Mouse (Mus musculus): Measurements from ENCODE around the gene Large2. TPM values are rescaled to one million over a fixed set of nuclear protein-coding genes. Genes with fewer than 3 reads are reported as not detected.

Gene Large2
- polyA plus RNA-seq, 1 experiment from 2014 or later: 8.7 TPM

DNA sequence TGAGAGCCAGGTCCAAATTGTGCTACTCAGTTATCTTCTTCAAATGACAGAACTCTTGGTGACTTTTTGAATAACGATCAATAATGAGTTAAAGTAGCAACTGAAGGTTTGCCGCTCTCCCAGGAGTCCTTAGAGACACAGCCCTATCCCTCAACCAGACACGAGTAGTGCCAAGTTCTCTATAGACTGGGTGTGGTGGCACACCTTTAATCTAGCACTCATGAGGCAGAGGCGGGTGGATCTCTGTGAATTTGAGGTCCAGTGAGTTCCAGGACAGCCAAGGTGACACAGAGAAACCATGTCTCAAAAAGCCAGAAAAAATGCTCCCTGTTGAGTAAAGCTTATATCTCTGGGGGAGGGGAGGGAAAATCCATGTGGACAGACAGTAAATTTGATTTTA is 47.1 kb downstream of the Large2 start:
- Histone ChIP-seq H3K4me3 (ENCODE audit: low read depth, low read length) (no peak overlapping the region), H3K9me3 (ENCODE audit: control insufficient read depth, low read length) (no peaks in the 10 kb centered on the region), H3K27me3 (ENCODE audit: control insufficient read depth, insufficient read depth, low read length) (no peaks in the 10 kb centered on the region), H3K4me2 (replicated peaks; ENCODE audit: low read depth) (no peak overlapping the region), H3K27ac (replicated peaks) (no peak overlapping the region), H3K4me1 (replicated peaks; ENCODE audit: control insufficient read depth, insufficient read depth) (no peaks in the 10 kb centered on the region), H3K9ac (ENCODE audit: low read length) (no peak overlapping the region), H3K36me3 (ENCODE audit: control insufficient read depth, insufficient read depth, low read length) (peaks cover 2% of the 10 kb centered on the region)
- ATAC-seq (ENCODE audit: low FRiP score, low TSS enrichment) (no peak), DNase-seq (ENCODE audit: low spot score) (no peak)
- WGBS: 88% methylated on average over 4 of the region's 4 CpGs
- TF ChIP-seq EP300 (optimal IDR thresholded peaks at IDR 0.05) (no peak), CTCF (IDR thresholded peaks at IDR 0.05; ENCODE audit: low read depth) (no peak)

DNA sequence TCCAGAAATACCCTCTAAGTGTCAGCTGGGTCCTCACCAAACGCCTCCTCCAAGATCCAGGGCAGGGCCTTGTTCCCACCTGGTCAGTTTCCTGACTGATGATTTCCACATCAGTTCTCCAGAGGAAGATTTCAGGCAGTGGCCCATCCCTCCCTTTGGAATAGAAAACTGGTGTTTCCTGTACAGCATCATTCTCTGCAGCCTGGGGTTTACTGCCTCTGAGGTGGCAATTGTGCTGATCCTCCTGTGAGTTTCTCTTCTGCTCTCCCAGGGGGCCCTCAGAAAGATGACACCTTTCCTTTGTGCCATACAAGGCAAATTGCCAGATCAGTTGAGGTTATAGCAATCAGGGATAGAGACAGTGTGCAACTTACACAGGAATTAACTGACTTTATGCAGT is 48.4 kb downstream of the Large2 start:
- DNase-seq (ENCODE audit: low spot score) (no peak), ATAC-seq (ENCODE audit: low FRiP score, low TSS enrichment) (no peak)
- Histone ChIP-seq H3K36me3 (ENCODE audit: control insufficient read depth, insufficient read depth, low read length) (peaks cover 6% of the 10 kb centered on the region; the same call in 1 of the 2 replicates), H3K4me1 (replicated peaks; ENCODE audit: control insufficient read depth, insufficient read depth) (no peaks in the 10 kb centered on the region), H3K27me3 (ENCODE audit: control insufficient read depth, insufficient read depth, low read length) (no peaks in the 10 kb centered on the region), H3K4me2 (replicated peaks; ENCODE audit: low read depth) (no peak overlapping the region), H3K9ac (ENCODE audit: low read length) (no peak overlapping the region), H3K9me3 (ENCODE audit: control insufficient read depth, low read length) (no peaks in the 10 kb centered on the region), H3K27ac (replicated peaks) (no peak overlapping the region), H3K4me3 (ENCODE audit: low read depth, low read length) (no peak overlapping the region)
- no peak for TF ChIP-seq EP300 (optimal IDR thresholded peaks at IDR 0.05)
- TF ChIP-seq CTCF (IDR thresholded peaks at IDR 0.05; ENCODE audit: low read depth): no peak
- 67% methylated on average over 1 of the region's 1 CpGs for WGBS

DNA sequence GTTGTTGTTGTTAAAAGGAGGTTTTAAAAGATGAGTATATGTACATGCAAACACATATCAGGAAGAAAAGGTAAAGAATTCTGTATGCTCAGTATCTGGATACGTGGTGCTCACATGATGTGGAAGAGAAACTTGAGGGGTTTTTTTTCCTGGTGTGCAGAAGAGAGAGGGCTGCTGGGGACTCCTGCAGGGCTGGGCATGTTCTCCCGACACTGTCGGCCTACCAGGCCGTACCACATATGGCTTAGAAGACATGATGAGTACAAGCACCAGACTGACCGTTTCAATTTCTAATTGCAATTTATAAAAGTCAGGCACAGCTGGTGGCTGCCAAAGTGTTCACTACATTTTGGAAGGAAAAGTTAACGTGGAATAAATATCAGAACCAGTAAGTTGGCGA is 49.0 kb downstream of the Large2 start:
- no peak for TF ChIP-seq EP300 (optimal IDR thresholded peaks at IDR 0.05)
- TF ChIP-seq CTCF (IDR thresholded peaks at IDR 0.05; ENCODE audit: low read depth): no peak
- peaks cover 6% of the 10 kb centered on the region; the same call in 1 of the 2 replicates for H3K36me3 ChIP-seq (ENCODE audit: control insufficient read depth, insufficient read depth, low read length)
- ATAC-seq (ENCODE audit: low FRiP score, low TSS enrichment): no peak

DNA sequence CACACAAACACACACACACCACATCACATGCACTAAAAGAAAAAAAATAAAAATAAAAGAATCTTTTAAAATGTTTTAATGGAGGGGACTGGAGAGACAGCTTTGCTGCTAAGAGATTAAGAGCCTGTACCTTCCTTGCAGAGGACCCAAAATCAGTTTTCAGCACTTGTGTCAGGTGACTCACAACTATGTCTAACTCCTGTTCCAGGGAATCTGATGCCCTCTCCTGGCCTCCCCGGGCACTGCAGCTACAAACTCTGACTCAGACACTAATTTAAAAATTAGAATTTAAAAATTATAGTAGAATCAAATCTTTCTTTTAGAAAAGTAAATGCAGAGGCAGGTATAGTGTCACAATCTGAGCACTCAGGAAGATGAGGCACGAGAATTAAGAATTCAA is 52.0 kb downstream of the Large2 start:
- no peak overlapping the region for H3K4me2 ChIP-seq (replicated peaks; ENCODE audit: low read depth)
- H3K36me3 ChIP-seq (ENCODE audit: control insufficient read depth, insufficient read depth, low read length): peaks cover 6% of the 10 kb centered on the region; the same call in 1 of the 2 replicates
- H3K4me3 ChIP-seq (ENCODE audit: low read depth, low read length): no peak overlapping the region
- ATAC-seq (ENCODE audit: low FRiP score, low TSS enrichment) (no peak), DNase-seq (ENCODE audit: low spot score) (peak; percentile 52)
- no peaks in the 10 kb centered on the region for H3K4me1 ChIP-seq (replicated peaks; ENCODE audit: control insufficient read depth, insufficient read depth)
- no peaks in the 10 kb centered on the region for H3K9me3 ChIP-seq (ENCODE audit: control insufficient read depth, low read length)
- WGBS: 90% methylated on average over 2 of the region's 2 CpGs
- H3K27me3 ChIP-seq (ENCODE audit: control insufficient read depth, insufficient read depth, low read length): no peaks in the 10 kb centered on the region
- no peak overlapping the region for H3K9ac ChIP-seq (ENCODE audit: low read length)
- TF ChIP-seq CTCF (IDR thresholded peaks at IDR 0.05; ENCODE audit: low read depth) (peak; percentile 65), EP300 (optimal IDR thresholded peaks at IDR 0.05) (no peak)
- no peak overlapping the region for H3K27ac ChIP-seq (replicated peaks)

More for the DNA sequence above, 49.0 kb downstream of the Large2 start:
- 72% methylated on average over 7 of the region's 7 CpGs for WGBS
- Histone ChIP-seq H3K4me3 (ENCODE audit: low read depth, low read length) (no peak overlapping the region), H3K4me2 (replicated peaks; ENCODE audit: low read depth) (no peak overlapping the region), H3K27ac (replicated peaks) (no peak overlapping the region), H3K4me1 (replicated peaks; ENCODE audit: control insufficient read depth, insufficient read depth) (no peaks in the 10 kb centered on the region), H3K9ac (ENCODE audit: low read length) (no peak overlapping the region), H3K9me3 (ENCODE audit: control insufficient read depth, low read length) (no peaks in the 10 kb centered on the region), H3K27me3 (ENCODE audit: control insufficient read depth, insufficient read depth, low read length) (no peaks in the 10 kb centered on the region)
- no peak for DNase-seq (ENCODE audit: low spot score)

DNA sequence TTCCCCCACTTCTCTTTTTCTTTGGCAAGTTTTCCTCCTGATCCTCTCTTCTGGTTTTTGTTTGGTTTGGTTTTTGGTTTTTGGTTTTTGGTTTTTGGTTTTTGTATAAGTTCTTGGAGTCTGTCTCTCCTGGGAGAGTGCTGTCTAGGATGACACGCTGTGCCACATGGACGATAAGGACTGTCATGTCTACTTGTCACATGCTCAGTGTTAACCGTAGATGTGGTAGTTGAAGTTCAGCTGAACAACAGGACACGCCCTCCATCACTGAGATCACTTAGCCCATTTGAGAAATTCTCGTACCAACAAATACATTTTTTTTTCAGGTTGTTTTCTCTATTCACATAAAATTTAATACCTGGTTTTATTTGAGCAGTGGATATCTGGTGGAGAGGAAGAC is 57.4 kb downstream of the Large2 start:
- H3K36me3 ChIP-seq (ENCODE audit: control insufficient read depth, insufficient read depth, low read length): 0 out of 2 replicates have a peak, but pooled peaks cover 4% of the 10 kb centered on the region
- no peak overlapping the region for H3K27ac ChIP-seq (replicated peaks)
- no peaks in the 10 kb centered on the region for H3K4me1 ChIP-seq (replicated peaks; ENCODE audit: control insufficient read depth, insufficient read depth)
- no peak overlapping the region for H3K4me3 ChIP-seq (ENCODE audit: low read depth, low read length)
- no peaks in the 10 kb centered on the region for H3K9me3 ChIP-seq (ENCODE audit: control insufficient read depth, low read length)
- ATAC-seq (ENCODE audit: low FRiP score, low TSS enrichment) (no peak), DNase-seq (ENCODE audit: low spot score) (no peak)
- TF ChIP-seq EP300 (optimal IDR thresholded peaks at IDR 0.05) (no peak), CTCF (IDR thresholded peaks at IDR 0.05; ENCODE audit: low read depth) (no peak)
- no peaks in the 10 kb centered on the region for H3K27me3 ChIP-seq (ENCODE audit: control insufficient read depth, insufficient read depth, low read length)
- no peak overlapping the region for H3K4me2 ChIP-seq (replicated peaks; ENCODE audit: low read depth)
- no peak overlapping the region for H3K9ac ChIP-seq (ENCODE audit: low read length)
- WGBS: 82% methylated on average over 5 of the region's 5 CpGs

DNA sequence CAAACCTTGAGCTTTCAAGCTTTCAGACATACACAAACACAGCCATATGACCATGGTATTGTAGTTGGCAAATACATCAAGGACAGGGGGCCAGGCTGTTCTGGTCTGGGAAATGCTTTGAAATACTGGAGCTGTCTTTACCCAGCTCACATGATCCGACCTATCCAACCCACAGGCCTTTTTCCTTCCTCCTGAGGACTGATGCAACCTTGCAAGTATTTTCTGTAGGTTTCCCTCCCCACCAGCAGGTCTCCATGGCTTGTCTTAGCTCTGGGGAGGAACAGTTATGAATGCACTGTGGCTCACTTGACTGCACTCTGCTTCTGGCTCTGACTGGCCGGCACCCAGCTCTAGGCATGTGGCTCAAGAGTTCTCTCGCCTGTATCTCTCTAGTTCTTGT is 58.0 kb downstream of the Large2 start:
- Histone ChIP-seq H3K4me2 (replicated peaks; ENCODE audit: low read depth) (no peak overlapping the region), H3K4me1 (replicated peaks; ENCODE audit: control insufficient read depth, insufficient read depth) (no peaks in the 10 kb centered on the region), H3K9me3 (ENCODE audit: control insufficient read depth, low read length) (no peaks in the 10 kb centered on the region), H3K9ac (ENCODE audit: low read length) (no peak overlapping the region), H3K36me3 (ENCODE audit: control insufficient read depth, insufficient read depth, low read length) (no peaks in the 10 kb centered on the region), H3K4me3 (ENCODE audit: low read depth, low read length) (no peak overlapping the region), H3K27ac (replicated peaks) (no peak overlapping the region), H3K27me3 (ENCODE audit: control insufficient read depth, insufficient read depth, low read length) (no peaks in the 10 kb centered on the region)
- no peak for TF ChIP-seq CTCF (IDR thresholded peaks at IDR 0.05; ENCODE audit: low read depth)
- TF ChIP-seq EP300 (optimal IDR thresholded peaks at IDR 0.05): no peak
- no peak for ATAC-seq (ENCODE audit: low FRiP score, low TSS enrichment)
- WGBS: 66% methylated on average over 3 of the region's 3 CpGs
- no peak for DNase-seq (ENCODE audit: low spot score)

Small RNA genes within 50 kb of the gene (microRNA-seq; reads per million reads assigned to microRNA genes)
- gene Mir7000: not detected

Other genes with a start within 250 kb of the Large2 start
- 33.5 and 38.3 TPM in 2 replicates for gene Pex16, start 193 bp downstream of the Large2 start, polyA plus RNA-seq (2015; fragmentation: Nextera tagmentation; extraction: Ambion mirVana)
- 1.7 and 2.3 TPM in 2 replicates for gene 1700029I15Rik, start 7.7 kb upstream of the Large2 start, polyA plus RNA-seq (2015; fragmentation: Nextera tagmentation; extraction: Ambion mirVana)
- gene Mapk8ip1, start 26.4 kb upstream of the Large2 start, polyA plus RNA-seq (2015; fragmentation: Nextera tagmentation; extraction: Ambion mirVana): 10.3 and 12.5 TPM in 2 replicates
- gene Cry2, start 59.2 kb upstream of the Large2 start, polyA plus RNA-seq (2015; fragmentation: Nextera tagmentation; extraction: Ambion mirVana): 14.8 and 17.3 TPM in 2 replicates
- gene Slc35c1, start 85.7 kb upstream of the Large2 start, polyA plus RNA-seq (2015; fragmentation: Nextera tagmentation; extraction: Ambion mirVana): 35.8 and 41.7 TPM in 2 replicates
- 3.0 TPM in 2 replicates for gene Chst1, start 224.8 kb upstream of the Large2 start, polyA plus RNA-seq (2015; fragmentation: Nextera tagmentation; extraction: Ambion mirVana)